In the genomic region with DNA sequence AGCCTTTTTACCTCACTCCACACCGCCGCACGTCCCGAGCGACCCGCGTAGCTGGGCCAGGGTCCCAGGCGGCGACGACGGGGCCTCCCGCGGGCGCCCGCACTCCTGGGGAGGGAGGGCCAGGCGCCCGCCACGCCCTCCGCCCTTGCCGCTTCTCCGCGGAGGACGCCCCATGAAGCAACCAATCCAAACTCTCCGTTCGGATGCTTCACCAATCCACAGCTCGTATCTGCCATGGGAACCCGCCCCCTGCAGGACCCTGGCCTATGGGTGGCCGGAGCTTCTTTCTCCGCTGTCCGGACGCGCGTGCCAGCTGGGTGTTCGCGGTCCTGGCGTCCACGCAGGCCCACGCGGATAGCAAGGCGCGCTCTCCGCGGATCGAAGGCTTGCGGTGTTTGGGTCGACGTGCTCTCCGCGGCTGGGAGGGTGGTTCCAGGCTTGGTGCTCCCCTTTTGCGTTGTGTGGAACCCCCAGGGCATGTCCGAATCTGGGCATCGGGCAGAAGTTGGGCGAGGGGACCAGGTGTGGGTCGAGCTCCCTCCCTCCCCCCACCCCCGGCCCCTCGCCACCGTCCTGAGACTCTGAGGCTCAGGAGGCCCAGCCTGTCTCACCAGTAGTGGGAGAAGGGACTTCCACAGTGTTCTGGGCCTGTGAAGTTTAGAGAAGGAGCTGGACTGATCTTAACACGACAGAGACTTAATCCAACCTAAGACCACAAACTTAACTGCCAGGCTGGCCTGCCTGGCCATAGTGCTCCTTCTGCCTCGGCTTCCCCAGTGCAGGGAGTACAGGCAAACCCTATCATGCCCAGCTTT, we compare ENCODE assay signal across 8 mouse cellular contexts. TPM values are rescaled to one million over a fixed set of nuclear protein-coding genes. Genes with fewer than 3 reads are reported as not detected.
DNase-seq lines count a peak whose midpoint lies in the region; ATAC-seq and TF ChIP-seq lines count a peak whose summit lies in the region.

A gene (minus strand): TSS at position 134 of the 815 bp plus-strand sequence.

- TF ChIP-seq CTCF in kidney, postnatal 0 days (IDR thresholded peaks at IDR 0.05; ENCODE audit: low read depth): peak; percentile 44; the same call in 1 of the 2 replicates

- peak; percentile 100 for ATAC-seq in erythroid progenitor cell, adult 5-6 weeks (replicated peaks; ENCODE audit: low FRiP score, poor library complexity, severe bottlenecking)
- ATAC-seq in heart, embryonic 12.5 days (ENCODE audit: insufficient number of reproducible peaks, low FRiP score): peak; percentile 99
- peak; percentile 99 for ATAC-seq in kidney, postnatal 0 days (replicated peaks; ENCODE audit: low FRiP score, low read depth)
- peak; percentile 98 for ATAC-seq in liver, embryonic 11.5 days (replicated peaks; ENCODE audit: low FRiP score)
- ATAC-seq in stomach, embryonic 14.5 days (ENCODE audit: insufficient number of reproducible peaks, insufficient read depth, low FRiP score, low read depth): peak; percentile 98

- peaks cover 40% of the 10 kb centered on the region for H3K4me1 ChIP-seq in heart, embryonic 12.5 days (replicated peaks)
- peaks cover 12% of the 10 kb centered on the region for H3K4me1 ChIP-seq in kidney, postnatal 0 days (replicated peaks; ENCODE audit: insufficient read depth, low read length)
- H3K4me1 ChIP-seq in liver, embryonic 11.5 days (replicated peaks; ENCODE audit: control insufficient read depth, insufficient read depth, low read length): peaks cover 26% of the 10 kb centered on the region
- H3K4me1 ChIP-seq in stomach, embryonic 14.5 days (ENCODE audit: control insufficient read depth, insufficient read depth, low read length): peaks cover 11% of the 10 kb centered on the region; the same call in 1 of the 2 replicates

- peak; percentile 95 for DNase-seq in CD4-positive helper T cell, adult 2 months (ENCODE audit: low read depth, low spot score)
- peak; percentile 88 for DNase-seq in brain, embryonic 18.5 days (ENCODE audit: low read depth, low spot score)
- peak; percentile 99 for DNase-seq in kidney, postnatal 0 days (ENCODE audit: low spot score)
- peak; percentile 92 for DNase-seq in liver, embryonic 11.5 days (ENCODE audit: low spot score)
- DNase-seq in naive thymus-derived CD4-positive, alpha-beta T cell, adult 2 months (ENCODE audit: low read depth): peak; percentile 94

- H3K36me3 ChIP-seq in heart, embryonic 12.5 days: peaks cover 14% of the 10 kb centered on the region; the same call in 1 of the 2 replicates
- H3K36me3 ChIP-seq in kidney, postnatal 0 days (ENCODE audit: insufficient read depth, low read length): 0 out of 2 replicates have a peak, but pooled peaks cover 2% of the 10 kb centered on the region
- H3K36me3 ChIP-seq in liver, embryonic 11.5 days (ENCODE audit: control insufficient read depth, insufficient read depth, low read length): no peaks in the 10 kb centered on the region
- no peaks in the 10 kb centered on the region for H3K36me3 ChIP-seq in stomach, embryonic 14.5 days (ENCODE audit: control insufficient read depth, insufficient read depth, low read length)

- peak within 1 kb of the TSS; percentile 93 for H3K4me2 ChIP-seq in heart, embryonic 12.5 days
- peak within 1 kb of the TSS; percentile 81 for H3K4me2 ChIP-seq in kidney, postnatal 0 days (ENCODE audit: low read length)
- peak within 1 kb of the TSS; percentile 98 for H3K4me2 ChIP-seq in liver, embryonic 11.5 days
- peak within 1 kb of the TSS; percentile 70 for H3K4me2 ChIP-seq in stomach, embryonic 14.5 days (replicated peaks; ENCODE audit: low read depth, low read length)

- peak within 1 kb of the TSS; percentile 96 for H3K9ac ChIP-seq in heart, embryonic 12.5 days
- H3K9ac ChIP-seq in kidney, postnatal 0 days (ENCODE audit: low read depth, low read length): peak within 1 kb of the TSS; percentile 94
- peak within 1 kb of the TSS; percentile 95 for H3K9ac ChIP-seq in liver, embryonic 11.5 days (ENCODE audit: low read depth, low read length)
- H3K9ac ChIP-seq in stomach, embryonic 14.5 days (replicated peaks; ENCODE audit: low read depth, low read length): peak within 1 kb of the TSS; percentile 94

- H3K4me3 ChIP-seq in heart, embryonic 12.5 days: peak within 1 kb of the TSS; percentile 70
- H3K4me3 ChIP-seq in kidney, postnatal 0 days (replicated peaks; ENCODE audit: low read depth, low read length): peak within 1 kb of the TSS; percentile 90
- peak within 1 kb of the TSS; percentile 77 for H3K4me3 ChIP-seq in liver, embryonic 11.5 days (ENCODE audit: low read depth, low read length)
- peak within 1 kb of the TSS; percentile 85 for H3K4me3 ChIP-seq in stomach, embryonic 14.5 days (ENCODE audit: low read depth, low read length)

- peak within 1 kb of the TSS; percentile 68 for H3K27ac ChIP-seq in heart, embryonic 12.5 days (ENCODE audit: poor library complexity, severe bottlenecking)
- peak within 1 kb of the TSS; percentile 92 for H3K27ac ChIP-seq in kidney, postnatal 0 days
- H3K27ac ChIP-seq in liver, embryonic 11.5 days (ENCODE audit: low read depth, low read length): peak within 1 kb of the TSS; percentile 70
- peak within 1 kb of the TSS; percentile 85 for H3K27ac ChIP-seq in stomach, embryonic 14.5 days (ENCODE audit: low read length)

- H3K9me3 ChIP-seq in heart, embryonic 12.5 days (replicated peaks): no peaks in the 10 kb centered on the region
- H3K9me3 ChIP-seq in kidney, postnatal 0 days (replicated peaks; ENCODE audit: low read length): no peaks in the 10 kb centered on the region
- H3K9me3 ChIP-seq in liver, embryonic 11.5 days (ENCODE audit: control insufficient read depth, low read length): no peaks in the 10 kb centered on the region
- no peaks in the 10 kb centered on the region for H3K9me3 ChIP-seq in stomach, embryonic 14.5 days (ENCODE audit: control insufficient read depth, low read depth, low read length)

- H3K27me3 ChIP-seq in heart, embryonic 12.5 days (replicated peaks): no peaks in the 10 kb centered on the region
- H3K27me3 ChIP-seq in kidney, postnatal 0 days (ENCODE audit: insufficient read depth, low read length): no peaks in the 10 kb centered on the region
- no peaks in the 10 kb centered on the region for H3K27me3 ChIP-seq in liver, embryonic 11.5 days (replicated peaks; ENCODE audit: control insufficient read depth, insufficient read depth, low read length)
- H3K27me3 ChIP-seq in stomach, embryonic 14.5 days (ENCODE audit: control insufficient read depth, insufficient read depth, low read length): no peaks in the 10 kb centered on the region

- under 1% methylated on average over 46 of the region's 59 CpGs for WGBS in heart, embryonic 12.5 days
- under 1% methylated on average over 57 of the region's 59 CpGs for WGBS in kidney, postnatal 0 days
- WGBS in liver, embryonic 11.5 days: under 1% methylated on average over 53 of the region's 59 CpGs
- WGBS in stomach, embryonic 14.5 days: under 1% methylated on average over 59 of the region's 59 CpGs

RNA-seq across cellular contexts. Expression of the gene that starts here (rescaled TPM):
- 3.6 and 6.3 TPM in 2 replicates for total RNA-seq in erythroid progenitor cell, adult 5-6 weeks (2015; ENCODE audit: low replicate concordance)
- total RNA-seq in erythroid progenitor cell, adult 5-6 weeks (2017; ENCODE audit: low replicate concordance): 3.3 and 4.7 TPM in 2 replicates
- polyA plus RNA-seq in heart, embryonic 12.5 days (2016; fragmentation: Nextera tagmentation; extraction: Ambion mirVana): 36.1 and 39.5 TPM in 2 replicates
- polyA plus RNA-seq in kidney, postnatal 0 days (2015; fragmentation: Nextera tagmentation; extraction: Ambion mirVana): 22.5 and 24.9 TPM in 2 replicates
- 25.8 and 27.4 TPM in 2 replicates for polyA plus RNA-seq in liver, embryonic 11.5 days (2014; fragmentation: Nextera tagmentation; extraction: Ambion mirVana)
- polyA plus RNA-seq in stomach, embryonic 14.5 days (2014; fragmentation: Nextera tagmentation; extraction: Ambion mirVana): 33.6 and 34.4 TPM in 2 replicates

Comparison
In these comparisons a context has a peak if more than half of its experiments do, and no peak if none do; other contexts are left out.
1. Peak in every context shown above with its lines: DNase-seq, ATAC-seq, H3K4me3 ChIP-seq and H3K27ac ChIP-seq.